Mouse (Mus musculus) spleen, adult 2 months (tissue): ENCODE data around the gene Ccn1. TPM values are rescaled to one million over a fixed set of nuclear protein-coding genes. Genes with fewer than 3 reads are reported as not detected.

Source experiments
- DNase-seq, 2 experiments: peaks; one replicate each; pipeline versions ENCODE4 v3.0.0 to v3.0.0-alpha.2; 2012 to 2021; ENCODE audit warnings: low spot score in 2 of 2, low read depth in 1 of 2
- H3K27ac ChIP-seq: fragments of 200-500 bp; 2 replicates; pipeline ENCODE4 v1.5.1; 2012; ENCODE audit warnings: low read length, inconsistent platforms; ENCODE audit not compliant: insufficient read depth
- H3K27me3 ChIP-seq: fragments of 200-500 bp; 2 replicates; pipeline ENCODE4 v1.6.1; 2012; ENCODE audit warnings: mild to moderate bottlenecking, moderate library complexity, low read length, inconsistent platforms; ENCODE audit not compliant: control insufficient read depth, insufficient read depth
- H3K36me3 ChIP-seq: fragments of 200-500 bp; 2 replicates; pipeline ENCODE4 v1.6.1; 2012; ENCODE audit warnings: mild to moderate bottlenecking, low read length, inconsistent platforms; ENCODE audit not compliant: control insufficient read depth, insufficient read depth
- H3K4me1 ChIP-seq: fragments of 200-500 bp; 2 replicates; pipeline ENCODE4 v1.6.1; 2011; ENCODE audit warnings: inconsistent platforms; ENCODE audit not compliant: control insufficient read depth, insufficient read depth, insufficient read length
- H3K4me3 ChIP-seq: fragments of 200-500 bp; 2 replicates; pipeline ENCODE4 v1.5.1; 2011; ENCODE audit warnings: mild to moderate bottlenecking, inconsistent platforms; ENCODE audit not compliant: insufficient read depth, insufficient read length; ENCODE audit errors: extremely low read depth
- CTCF ChIP-seq: fragments of 200-500 bp; IDR thresholded peaks from 2 replicates; pipeline ENCODE4 v1.5.1; 2011; ENCODE audit warnings: mild to moderate bottlenecking, inconsistent platforms; ENCODE audit not compliant: insufficient read depth, insufficient read length, insufficient replicate concordance; ENCODE audit errors: extremely low read depth
- POLR2A ChIP-seq: fragments of 200-500 bp; IDR thresholded peaks from 2 replicates; pipeline ENCODE4 v1.6.1; 2011; ENCODE audit warnings: low read depth, low read length, inconsistent platforms
- WGBS: fragments of 180-500 bp; shearing (Covaris S2); methylation state at CpG from one replicate; pipeline ENCODE4 v1.1.7; 2018; 5-methylcytosine and 5-hydroxymethylcytosine counted together
- polyA plus RNA-seq: library from polyadenylated mRNA; depleted of rRNA; stranded (reverse); fragments of >200 nt; gene quantifications from 2 replicates; pipeline ENCODE4 v1.2.3, GENCODE M21; 2012

Ccn1 gene
- polyA plus RNA-seq, 1 experiment, result 26.5 TPM

DNA sequence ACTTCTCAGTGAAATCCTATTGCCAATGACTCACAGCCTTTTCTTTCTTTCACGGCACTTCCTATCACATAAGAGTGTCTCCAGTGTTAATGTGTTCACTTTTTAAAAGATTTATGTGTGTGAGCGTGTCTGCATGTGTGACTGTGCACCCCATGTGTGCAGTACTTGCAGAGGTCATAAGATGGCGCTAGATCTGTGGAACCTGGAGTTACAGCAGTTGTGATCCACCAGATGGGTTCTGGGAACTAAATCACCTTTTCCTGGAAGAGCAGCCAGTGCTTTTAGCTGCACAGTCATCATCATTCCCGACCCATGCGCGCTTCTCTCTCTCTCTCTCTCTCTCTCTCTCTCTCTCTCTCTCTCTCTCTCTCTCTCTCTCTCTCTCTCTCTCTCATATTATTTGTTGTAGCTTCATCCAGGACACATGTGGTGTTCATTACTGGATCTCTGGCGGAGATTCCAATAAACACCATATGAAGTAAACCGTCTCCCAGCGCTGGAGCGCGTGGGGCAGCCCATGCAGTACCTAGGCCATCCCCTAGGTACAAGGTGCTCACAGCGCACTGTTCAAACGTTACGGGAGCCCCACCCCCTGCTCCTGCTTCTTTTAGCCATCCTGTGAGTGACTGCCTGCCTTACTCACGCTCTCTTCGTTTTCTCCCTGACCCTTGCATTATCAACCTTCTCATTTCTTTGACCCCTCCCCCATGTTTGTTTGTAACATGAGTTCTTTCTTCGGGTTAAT lies 30.0 kb downstream of the Ccn1 start:
- whole genome bisulfite sequencing, result 92% methylated on average over 17 of the region's 17 CpGs
- DNase-seq, result no peak

DNA sequence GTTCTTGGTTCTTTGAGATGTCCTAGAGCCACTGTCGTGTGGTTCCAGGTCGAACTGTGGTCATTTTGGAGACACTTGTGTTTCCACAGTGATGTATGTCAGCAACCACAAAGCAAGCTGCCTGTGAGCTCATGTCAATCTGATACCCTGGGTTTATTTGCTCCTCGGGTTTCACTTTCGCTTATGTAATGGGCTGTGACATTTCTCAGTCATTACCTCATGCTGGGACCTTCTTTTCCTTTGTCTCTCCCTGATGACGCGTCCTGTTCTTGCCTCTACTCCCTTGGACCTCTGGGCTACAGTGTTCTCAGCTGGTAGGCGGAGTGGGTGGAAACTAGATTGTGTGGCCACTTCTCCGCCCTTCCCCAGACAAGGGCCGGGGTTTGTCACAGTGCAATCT lies 31.5 kb downstream of the Ccn1 start:
- Histone ChIP-seq H3K27ac (no peak overlapping the region), H3K27me3 (no peaks in the 10 kb centered on the region), H3K4me1 (no peaks in the 10 kb centered on the region), H3K36me3 (no peaks in the 10 kb centered on the region), H3K4me3 (no peak overlapping the region)
- DNase-seq, result no peak
- TF ChIP-seq POLR2A (no peak), CTCF (no peak)
- WGBS, result 56% methylated on average over 9 of the region's 9 CpGs

More for the DNA sequence above, 30.0 kb downstream of the Ccn1 start:
- Histone ChIP-seq H3K4me1 (no peaks in the 10 kb centered on the region), H3K4me3 (no peak overlapping the region), H3K27ac (no peak overlapping the region), H3K27me3 (no peaks in the 10 kb centered on the region), H3K36me3 (no peaks in the 10 kb centered on the region)
- TF ChIP-seq POLR2A (no peak), CTCF (no peak)

DNA sequence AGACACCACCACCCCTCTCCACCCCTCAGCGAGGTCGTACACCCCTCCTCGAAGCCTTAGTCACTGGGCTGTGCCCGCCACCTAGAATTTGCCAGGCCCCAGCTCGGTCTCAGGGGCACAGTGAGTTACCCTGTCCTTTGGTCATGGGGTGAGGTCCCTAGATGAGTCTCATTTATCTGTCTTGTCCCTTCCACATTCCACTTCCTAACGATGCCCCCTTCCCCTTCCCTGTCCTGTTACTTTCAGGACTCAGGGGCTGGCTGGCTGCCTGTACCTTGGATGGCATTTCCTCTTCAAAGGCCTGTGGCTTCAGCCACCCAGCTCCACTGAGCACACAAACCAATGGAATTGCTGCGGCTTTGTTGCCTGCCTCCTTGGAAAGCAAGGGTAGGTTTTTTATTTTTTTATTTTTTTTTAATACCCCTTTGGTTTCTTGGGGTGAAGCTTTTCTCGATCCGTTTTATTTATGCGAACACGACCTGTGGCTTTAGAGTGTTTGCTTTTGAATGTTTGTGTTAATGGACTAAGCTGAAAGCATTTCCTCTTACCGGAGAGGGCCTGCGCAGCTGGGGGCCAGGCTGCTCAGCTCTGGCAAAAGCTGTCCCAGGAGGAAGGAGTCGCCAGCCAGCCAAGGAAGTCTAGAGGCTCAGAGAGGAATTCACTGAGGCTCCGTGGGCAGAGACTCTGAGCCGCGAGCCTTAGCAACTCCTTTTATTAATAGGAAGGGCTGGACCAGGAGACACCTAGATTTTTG lies 35.2 kb downstream of the Ccn1 start:
- H3K4me3 ChIP-seq, result no peak overlapping the region
- no peaks in the 10 kb centered on the region for H3K4me1 ChIP-seq
- H3K27ac ChIP-seq, result no peak overlapping the region
- 44% methylated on average over 17 of the region's 17 CpGs for WGBS
- TF ChIP-seq CTCF (no peak), POLR2A (no peak)
- no peaks in the 10 kb centered on the region for H3K27me3 ChIP-seq
- H3K36me3 ChIP-seq, result no peaks in the 10 kb centered on the region
- no peak for DNase-seq

DNA sequence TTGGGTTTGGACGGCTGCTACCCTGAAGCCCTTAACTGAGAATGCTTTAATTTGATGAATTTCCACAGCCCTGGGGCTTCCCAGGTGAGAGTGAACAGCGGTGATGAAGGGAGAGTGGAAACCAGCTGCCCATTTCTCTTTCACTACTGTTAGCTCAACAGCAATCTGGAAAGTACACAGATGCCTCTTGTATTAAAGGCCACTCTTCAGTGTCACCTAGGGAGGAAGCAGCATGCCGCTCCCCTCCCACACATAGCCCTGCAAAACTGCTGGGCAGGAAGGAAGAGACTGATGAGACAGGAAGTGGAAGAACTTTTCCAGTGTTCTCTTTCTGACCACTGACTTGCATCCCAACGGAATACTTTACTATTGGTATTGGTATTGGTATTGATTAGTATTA lies 36.5 kb downstream of the Ccn1 start:
- Histone ChIP-seq H3K27me3 (no peaks in the 10 kb centered on the region), H3K4me1 (no peaks in the 10 kb centered on the region), H3K27ac (no peak overlapping the region), H3K36me3 (no peaks in the 10 kb centered on the region), H3K4me3 (no peak overlapping the region)
- TF ChIP-seq POLR2A, result no peak
- TF ChIP-seq CTCF, result no peak
- WGBS, result 86% methylated on average over 4 of the region's 4 CpGs
- DNase-seq, result no peak

DNA sequence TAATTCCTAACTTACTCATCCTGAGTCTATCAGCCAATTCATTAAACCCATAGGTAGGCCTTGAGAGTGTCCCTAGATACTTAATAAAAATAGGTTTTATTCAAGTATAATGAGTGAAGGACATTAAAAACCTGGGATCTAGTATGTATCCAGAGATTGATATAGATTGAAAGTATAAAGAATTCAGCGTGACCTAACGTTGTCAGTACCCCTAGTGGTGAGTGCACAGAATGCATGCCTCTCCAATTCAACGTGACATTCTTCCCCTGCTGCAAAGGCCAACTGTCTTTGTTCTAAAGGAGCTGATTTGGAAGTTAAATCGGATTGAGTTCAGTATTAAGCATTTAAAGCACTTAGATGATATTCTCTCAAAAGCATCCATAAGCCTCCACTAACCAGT lies 37.1 kb downstream of the Ccn1 start:
- TF ChIP-seq POLR2A (no peak), CTCF (peak; percentile 22; the same call in 1 of the 2 replicates)
- Histone ChIP-seq H3K4me1 (no peaks in the 10 kb centered on the region), H3K4me3 (no peak overlapping the region), H3K27me3 (no peaks in the 10 kb centered on the region), H3K36me3 (no peaks in the 10 kb centered on the region), H3K27ac (no peak overlapping the region)
- DNase-seq, result no peak
- 16% methylated on average over 4 of the region's 4 CpGs for WGBS

DNA sequence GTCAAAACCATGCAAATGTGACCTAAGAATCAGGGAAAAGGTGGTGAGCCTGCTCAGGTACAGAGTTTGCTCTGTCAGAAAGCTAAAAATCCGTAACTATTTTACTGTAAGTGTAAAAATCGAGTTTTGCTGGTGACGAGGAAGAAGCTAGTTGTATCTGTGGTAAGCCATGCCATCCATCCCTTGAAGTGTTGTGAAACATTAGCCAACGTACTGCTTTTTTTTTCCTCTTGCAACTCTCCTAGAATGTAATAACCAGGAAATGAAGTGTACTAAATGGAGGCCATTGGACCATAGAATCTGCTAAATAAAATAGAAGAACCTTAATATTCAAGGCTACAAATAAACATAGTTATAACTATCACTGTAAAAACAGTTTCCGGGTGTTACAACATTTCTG lies 41.5 kb downstream of the Ccn1 start:
- WGBS, result 88% methylated on average over 5 of the region's 5 CpGs
- DNase-seq, result no peak

DNA sequence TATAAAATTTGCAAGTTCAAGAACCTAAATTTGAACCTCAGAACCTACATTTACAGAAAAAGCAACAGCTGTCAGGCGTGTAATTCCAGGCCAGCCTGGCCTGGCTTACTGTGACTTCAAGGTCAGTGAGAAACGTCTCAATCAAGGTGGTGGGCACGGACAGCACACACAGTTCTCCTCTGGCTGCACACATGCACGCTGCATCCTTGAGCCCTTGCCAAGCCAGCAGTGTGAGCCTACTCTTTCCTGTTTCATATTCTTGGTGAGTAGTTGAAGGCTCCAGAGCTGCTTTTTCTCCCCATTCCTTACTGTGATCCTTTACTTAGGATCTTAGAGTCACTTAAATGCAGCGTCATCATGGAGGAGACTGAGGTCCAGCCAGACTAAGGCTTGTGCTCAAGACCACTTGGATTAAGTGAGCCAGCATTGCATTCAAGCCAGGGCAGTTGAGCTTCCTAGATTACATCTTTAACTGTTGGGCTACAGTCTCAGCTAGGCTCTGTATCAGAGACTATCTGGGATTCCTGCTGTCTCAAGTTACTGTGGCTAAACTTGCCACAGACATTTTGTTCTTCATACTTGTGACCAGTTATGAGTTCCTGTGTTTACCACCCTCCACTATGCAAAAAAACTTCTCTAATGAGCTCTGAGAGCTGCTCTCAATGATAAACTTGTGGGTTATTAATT lies 44.2 kb downstream of the Ccn1 start:
- H3K27me3 ChIP-seq, result no peaks in the 10 kb centered on the region
- no peak overlapping the region for H3K27ac ChIP-seq
- 86% methylated on average over 5 of the region's 5 CpGs for WGBS
- no peak for TF ChIP-seq POLR2A
- no peak for TF ChIP-seq CTCF
- H3K4me1 ChIP-seq, result no peaks in the 10 kb centered on the region
- H3K36me3 ChIP-seq, result peaks cover 11% of the 10 kb centered on the region
- DNase-seq, result no peak
- no peak overlapping the region for H3K4me3 ChIP-seq

More for the DNA sequence above, 41.5 kb downstream of the Ccn1 start:
- H3K4me1 ChIP-seq, result no peaks in the 10 kb centered on the region
- peaks cover 4% of the 10 kb centered on the region for H3K36me3 ChIP-seq
- H3K27ac ChIP-seq, result no peak overlapping the region
- no peak overlapping the region for H3K4me3 ChIP-seq
- H3K27me3 ChIP-seq, result no peaks in the 10 kb centered on the region
- TF ChIP-seq CTCF (no peak), POLR2A (no peak)
